Mouse (Mus musculus) midbrain, postnatal 0 days (tissue): ENCODE results near the gene Trrap. TPM values are rescaled to one million over a fixed set of nuclear protein-coding genes. Genes with fewer than 3 reads are reported as not detected.

Experiments
- ATAC-seq: fragments of 200-750 bp; cut with Nextera tagmentation; 2 replicates; pipeline ENCODE4 v1.8.0; 2017; ENCODE audit warnings: moderate number of reproducible peaks, mild to moderate bottlenecking, moderate TSS enrichment, moderate library complexity; ENCODE audit not compliant: low FRiP score
- DNase-seq: peaks from one replicate; pipeline ENCODE4 v3.0.0-alpha.2; 2015; ENCODE audit warnings: low spot score
- H3K27ac ChIP-seq: fragments of 300-500 bp; sonication (generic); 2 replicates; pipeline ENCODE4 v1.5.1; 2014; ENCODE audit warnings: low read depth, mild to moderate bottlenecking, low read length, mixed read lengths
- H3K27me3 ChIP-seq: fragments of 300-500 bp; sonication (generic); 2 replicates; pipeline ENCODE4 v1.6.1; 2014; ENCODE audit warnings: low read length, control low read depth, mixed read lengths; ENCODE audit not compliant: insufficient read depth
- H3K36me3 ChIP-seq: fragments of 300-500 bp; sonication (generic); 2 replicates; pipeline ENCODE4 v1.6.1; 2014; ENCODE audit warnings: low read length, control low read depth, mixed read lengths; ENCODE audit not compliant: insufficient read depth
- H3K4me1 ChIP-seq: fragments of 300-500 bp; sonication (generic); 2 replicates; pipeline ENCODE4 v1.6.1; 2014; ENCODE audit warnings: mild to moderate bottlenecking, control low read depth, antibody characterized with exemption, low read length, mixed read lengths; ENCODE audit not compliant: insufficient read depth
- H3K4me2 ChIP-seq: fragments of 300-500 bp; sonication (generic); 2 replicates; pipeline ENCODE4 v1.6.1; 2014; ENCODE audit warnings: low read depth, mild to moderate bottlenecking, low read length, mixed read lengths; ENCODE audit not compliant: poor library complexity, severe bottlenecking
- H3K4me3 ChIP-seq: fragments of 300-500 bp; sonication (generic); 2 replicates; pipeline ENCODE4 v1.5.1; 2014; ENCODE audit warnings: low read depth, mild to moderate bottlenecking, low read length, moderate library complexity
- H3K9ac ChIP-seq: fragments of 300-500 bp; sonication (generic); replicated peaks from 2 replicates; pipeline ENCODE4 v1.6.1; 2014; ENCODE audit warnings: mild to moderate bottlenecking, low read length, moderate library complexity, mixed read lengths; ENCODE audit not compliant: poor library complexity, severe bottlenecking
- H3K9me3 ChIP-seq: fragments of 300-500 bp; sonication (generic); 2 replicates; pipeline ENCODE4 v1.6.1; 2016; ENCODE audit warnings: low read length, control low read depth
- CTCF ChIP-seq: IDR thresholded peaks from 2 replicates; pipeline ENCODE4 v1.5.1; 2016; ENCODE audit warnings: antibody characterized with exemption, mild to moderate bottlenecking
- WGBS: fragments of 180-500 bp; shearing (Covaris S2); extraction: QIAGEN DNeasy Blood & Tissue Kit; methylation state at CpG from one replicate; pipeline ENCODE4 v1.1.7; 2014; 5-methylcytosine and 5-hydroxymethylcytosine counted together
- polyA plus RNA-seq: library from polyadenylated mRNA; unstranded; fragments of >200 nt; fragmentation: Nextera tagmentation; extraction: Ambion mirVana; gene quantifications from 2 replicates; pipeline ENCODE4 v1.2.1, GENCODE M21; 2015
- total RNA-seq: library from RNA; depleted of rRNA; stranded (reverse); fragments of >200 nt; gene quantifications from 2 replicates; pipeline ENCODE4 v1.2.3, GENCODE M21; 2014

Trrap gene
- total and polyA plus RNA-seq, 2 experiments from 2014 or later: 66.8 to 136 TPM

- peak; percentile 59 for DNase-seq
- peak; percentile 78 for TF ChIP-seq CTCF
- H3K9ac ChIP-seq: no peak overlapping the region
- H3K4me1 ChIP-seq: no peaks in the 10 kb centered on the region
- peaks cover 25% of the 10 kb centered on the region for H3K36me3 ChIP-seq
- no peaks in the 10 kb centered on the region for H3K27me3 ChIP-seq
- H3K9me3 ChIP-seq: no peaks in the 10 kb centered on the region
- no peak overlapping the region for H3K4me2 ChIP-seq
- no peak overlapping the region for H3K4me3 ChIP-seq
- no peak for ATAC-seq
- no peak overlapping the region for H3K27ac ChIP-seq
- WGBS: 66% methylated on average over 7 of the region's 7 CpGs
Observed at GRCm38 (mm10) chr5:144753041-144753440, 14.5 kb upstream of the Trrap start.

- no peak overlapping the region for H3K27ac ChIP-seq
- peaks cover 10% of the 10 kb centered on the region; the same call in 1 of the 2 replicates for H3K36me3 ChIP-seq
- H3K4me1 ChIP-seq: peaks cover 4% of the 10 kb centered on the region; the same call in 1 of the 2 replicates
- 80% methylated on average over 10 of the region's 10 CpGs for WGBS
- H3K9ac ChIP-seq: no peak overlapping the region
- H3K9me3 ChIP-seq: no peaks in the 10 kb centered on the region
- H3K4me2 ChIP-seq: no peak overlapping the region
- H3K4me3 ChIP-seq: no peak overlapping the region
- TF ChIP-seq CTCF: no peak
- ATAC-seq (no peak), DNase-seq (no peak)
- no peaks in the 10 kb centered on the region for H3K27me3 ChIP-seq
Observed at GRCm38 (mm10) chr5:144755191-144755590, 12.3 kb upstream of the Trrap start.

GRCm38 (mm10) chr5:144757402-144757801, 10.1 kb upstream of the Trrap start:
- Histone ChIP-seq H3K4me2 (no peak overlapping the region), H3K4me1 (peaks cover 4% of the 10 kb centered on the region; the same call in 1 of the 2 replicates), H3K9me3 (no peaks in the 10 kb centered on the region), H3K36me3 (peaks cover 2% of the 10 kb centered on the region; the same call in 1 of the 2 replicates), H3K9ac (no peak overlapping the region), H3K27me3 (no peaks in the 10 kb centered on the region), H3K27ac (no peak overlapping the region), H3K4me3 (no peak overlapping the region)
- ATAC-seq: no peak
- TF ChIP-seq CTCF: no peak
- no peak for DNase-seq
- WGBS: 93% methylated on average over 9 of the region's 9 CpGs

GRCm38 (mm10) chr5:144758422-144758821, 9.1 kb upstream of the Trrap start:
- peak overlapping the region; percentile 78 for H3K27ac ChIP-seq
- H3K36me3 ChIP-seq: peaks cover 2% of the 10 kb centered on the region; the same call in 1 of the 2 replicates
- DNase-seq: peak; percentile 71
- peak overlapping the region; percentile 12; the same call in 1 of the 2 replicates for H3K4me3 ChIP-seq
- WGBS: 5% methylated on average over 8 of the region's 8 CpGs
- H3K9ac ChIP-seq: 0 out of 2 replicates have a peak overlapping the region, but pooled peaks have one; percentile 19
- H3K4me2 ChIP-seq: peak overlapping the region; percentile 41
- TF ChIP-seq CTCF: no peak
- peak; percentile 11; the same call in 1 of the 2 replicates for ATAC-seq
- no peaks in the 10 kb centered on the region for H3K9me3 ChIP-seq
- peaks cover 4% of the 10 kb centered on the region; the same call in 1 of the 2 replicates for H3K4me1 ChIP-seq
- no peaks in the 10 kb centered on the region for H3K27me3 ChIP-seq

GRCm38 (mm10) chr5:144761161-144761868, 6.2 kb upstream of the Trrap start, which contains the start of gene Tmem130:
Gene Tmem130 (minus strand): TSS chr5:144761818.
- no peaks in the 10 kb centered on the region; the same call in 1 of the 2 replicates for H3K36me3 ChIP-seq
- WGBS: 1% methylated on average over 28 of the region's 38 CpGs
- H3K9ac ChIP-seq: peak within 1 kb of the TSS; percentile 91
- peak within 1 kb of the TSS; percentile 95 for H3K27ac ChIP-seq
- H3K4me1 ChIP-seq: peaks cover 4% of the 10 kb centered on the region; the same call in 1 of the 2 replicates
- H3K4me2 ChIP-seq: peak within 1 kb of the TSS; percentile 51
- ATAC-seq (peak; percentile 90), DNase-seq (peak; percentile 89)
- H3K9me3 ChIP-seq: no peaks in the 10 kb centered on the region
- H3K4me3 ChIP-seq: peak within 1 kb of the TSS; percentile 61
- H3K27me3 ChIP-seq: no peaks in the 10 kb centered on the region
- peak; percentile 48 for TF ChIP-seq CTCF

GRCm38 (mm10) chr5:144766026-144766425, 1.5 kb upstream of the Trrap start:
- Histone ChIP-seq H3K36me3 (peaks cover 4% of the 10 kb centered on the region), H3K27me3 (no peaks in the 10 kb centered on the region), H3K4me2 (no peak overlapping the region), H3K27ac (no peak overlapping the region), H3K9me3 (no peaks in the 10 kb centered on the region), H3K4me1 (peaks cover 9% of the 10 kb centered on the region; the same call in 1 of the 2 replicates), H3K4me3 (no peak overlapping the region), H3K9ac (no peak overlapping the region)
- ATAC-seq (no peak), DNase-seq (no peak)
- 82% methylated on average over 7 of the region's 7 CpGs for WGBS
- no peak for TF ChIP-seq CTCF
